Mouse (Mus musculus) kidney, embryonic 15.5 days (tissue): ENCODE data around the gene Usp53. TPM values are rescaled to one million over a fixed set of nuclear protein-coding genes. Genes with fewer than 3 reads are reported as not detected.
A peak's percentile ranks its signal among the peaks of the same experiment; 100 is the strongest.
"Not testable (repeated sequence)": the region's sequence is repeated elsewhere in the genome, so short reads cannot be mapped to it uniquely, and the experiment has no call there.

ENCODE experiments used
- ATAC-seq: fragments of 200-750 bp; cut with Nextera tagmentation; replicated peaks from 2 replicates; pipeline ENCODE4 v1.8.0; 2017; ENCODE audit warnings: moderate TSS enrichment; ENCODE audit not compliant: low FRiP score
- H3K27ac ChIP-seq: fragments of 300-500 bp; sonication (generic); 2 replicates; pipeline ENCODE4 v1.5.1; 2015; ENCODE audit warnings: mild to moderate bottlenecking, inconsistent platforms
- H3K27me3 ChIP-seq: fragments of 300-500 bp; sonication (generic); 2 replicates; pipeline ENCODE4 v1.6.1; 2015; ENCODE audit warnings: inconsistent platforms
- H3K36me3 ChIP-seq: fragments of 300-500 bp; sonication (generic); 2 replicates; pipeline ENCODE4 v1.6.1; 2015; ENCODE audit warnings: inconsistent platforms
- H3K4me1 ChIP-seq: fragments of 300-500 bp; sonication (generic); 2 replicates; pipeline ENCODE4 v1.6.1; 2015; ENCODE audit warnings: inconsistent platforms
- H3K4me2 ChIP-seq: fragments of 300-500 bp; sonication (generic); 2 replicates; pipeline ENCODE4 v1.6.1; 2015; ENCODE audit warnings: moderate library complexity, mild to moderate bottlenecking, inconsistent platforms
- H3K4me3 ChIP-seq: fragments of 300-500 bp; sonication (generic); replicated peaks from 2 replicates; pipeline ENCODE4 v1.5.1; 2015; ENCODE audit warnings: mild to moderate bottlenecking, inconsistent platforms
- H3K9ac ChIP-seq: fragments of 300-500 bp; sonication (generic); 2 replicates; pipeline ENCODE4 v1.6.1; 2015; ENCODE audit warnings: mild to moderate bottlenecking, inconsistent platforms
- H3K9me3 ChIP-seq: fragments of 300-500 bp; sonication (generic); replicated peaks from 2 replicates; pipeline ENCODE4 v1.6.1; 2016; ENCODE audit warnings: inconsistent platforms
- WGBS: fragments of 180-500 bp; shearing (Covaris S2); methylation state at CpG from one replicate; pipeline ENCODE4 v1.1.7; 2015; ENCODE audit warnings: mixed read lengths; 5-methylcytosine and 5-hydroxymethylcytosine counted together
- polyA plus RNA-seq: library from polyadenylated mRNA; unstranded; fragments of >200 nt; fragmentation: Nextera tagmentation; extraction: Ambion mirVana; gene quantifications from 2 replicates; pipeline ENCODE4 v1.2.1, GENCODE M21; 2015

The Usp53 gene
- polyA plus RNA-seq, 1 experiment from 2014 or later = 10.7 TPM

DNA sequence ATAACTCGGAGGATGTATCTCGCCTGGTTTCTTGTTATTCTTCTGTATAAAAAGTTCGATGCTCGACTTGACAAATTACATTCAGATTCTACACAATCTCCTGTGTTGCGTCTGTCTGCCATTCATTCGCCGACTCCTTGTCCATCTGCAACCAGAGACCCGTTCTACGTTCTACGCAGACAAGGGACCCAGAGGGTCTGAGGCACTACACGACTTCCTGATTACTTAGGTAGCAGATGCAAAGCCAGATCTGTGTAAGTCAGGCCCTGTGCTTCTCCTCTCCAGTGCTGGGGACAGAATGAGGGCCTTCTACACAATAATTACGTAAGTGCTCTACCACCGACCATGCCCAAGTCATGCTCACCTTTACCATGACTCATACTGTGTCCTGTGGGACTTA is 47.1 kb downstream of the Usp53 start:
- not testable (repeated sequence) for H3K9me3 ChIP-seq, H3K9ac ChIP-seq, H3K27me3 ChIP-seq, H3K27ac ChIP-seq, H3K4me3 ChIP-seq, H3K4me2 ChIP-seq, H3K4me1 ChIP-seq, ATAC-seq
- H3K36me3 ChIP-seq = peaks cover 24% of the 10 kb centered on the region
- 87% methylated on average over 13 of the region's 13 CpGs for WGBS

DNA sequence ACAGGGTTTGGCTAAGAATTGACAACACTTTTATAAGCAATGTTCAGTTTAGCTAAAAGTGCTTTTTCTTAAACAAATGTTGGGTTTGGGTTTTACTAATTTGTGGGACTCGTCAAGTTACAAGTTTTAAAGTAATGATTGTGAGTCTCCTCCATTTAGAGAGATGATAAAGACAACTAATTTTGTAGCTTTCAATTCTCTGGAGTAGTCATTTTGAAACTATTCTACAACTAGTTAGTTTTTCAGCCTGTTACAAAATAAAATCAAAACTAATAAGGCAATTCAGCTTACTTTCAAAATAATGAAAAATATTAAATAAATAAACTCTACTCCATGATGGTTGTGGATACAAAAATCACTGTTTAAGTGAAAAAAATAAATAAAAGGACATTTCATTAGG is 51.8 kb downstream of the Usp53 start:
- Histone ChIP-seq H3K9ac (no peak overlapping the region), H3K4me2 (no peak overlapping the region), H3K36me3 (peaks cover 38% of the 10 kb centered on the region), H3K27ac (no peak overlapping the region), H3K27me3 (no peaks in the 10 kb centered on the region), H3K4me3 (no peak overlapping the region), H3K9me3 (no peaks in the 10 kb centered on the region), H3K4me1 (no peaks in the 10 kb centered on the region)
- WGBS = 88% methylated on average over 1 of the region's 1 CpGs
- ATAC-seq = no peak

DNA sequence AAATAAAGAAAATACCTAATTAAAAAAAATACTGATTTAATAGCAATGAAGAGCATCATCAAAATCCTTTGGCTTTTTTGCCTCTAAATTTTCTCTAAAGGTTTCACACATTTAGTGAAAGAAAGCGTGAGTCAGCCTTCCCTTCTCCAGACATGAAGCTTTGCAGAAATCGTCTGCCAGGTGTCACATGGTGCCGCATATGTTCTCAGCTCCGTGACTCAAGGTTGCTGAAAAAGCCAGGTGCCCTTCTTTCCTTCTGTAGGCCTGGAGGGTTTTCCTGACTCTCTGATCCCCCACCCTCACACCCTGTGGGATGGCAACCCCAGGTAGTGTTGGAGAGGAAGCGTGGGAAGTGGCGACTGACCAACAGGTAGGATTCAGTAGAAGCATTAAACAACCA is 54.6 kb downstream of the Usp53 start:
- no peak for ATAC-seq
- H3K9ac ChIP-seq = no peak overlapping the region
- peaks cover 40% of the 10 kb centered on the region; the same call in 1 of the 2 replicates for H3K36me3 ChIP-seq
- no peak overlapping the region for H3K4me2 ChIP-seq
- peaks cover 8% of the 10 kb centered on the region; the same call in 1 of the 2 replicates for H3K4me1 ChIP-seq
- 92% methylated on average over 6 of the region's 6 CpGs for whole genome bisulfite sequencing
- no peaks in the 10 kb centered on the region for H3K9me3 ChIP-seq
- no peak overlapping the region for H3K4me3 ChIP-seq
- H3K27ac ChIP-seq = no peak overlapping the region
- H3K27me3 ChIP-seq = no peaks in the 10 kb centered on the region

DNA sequence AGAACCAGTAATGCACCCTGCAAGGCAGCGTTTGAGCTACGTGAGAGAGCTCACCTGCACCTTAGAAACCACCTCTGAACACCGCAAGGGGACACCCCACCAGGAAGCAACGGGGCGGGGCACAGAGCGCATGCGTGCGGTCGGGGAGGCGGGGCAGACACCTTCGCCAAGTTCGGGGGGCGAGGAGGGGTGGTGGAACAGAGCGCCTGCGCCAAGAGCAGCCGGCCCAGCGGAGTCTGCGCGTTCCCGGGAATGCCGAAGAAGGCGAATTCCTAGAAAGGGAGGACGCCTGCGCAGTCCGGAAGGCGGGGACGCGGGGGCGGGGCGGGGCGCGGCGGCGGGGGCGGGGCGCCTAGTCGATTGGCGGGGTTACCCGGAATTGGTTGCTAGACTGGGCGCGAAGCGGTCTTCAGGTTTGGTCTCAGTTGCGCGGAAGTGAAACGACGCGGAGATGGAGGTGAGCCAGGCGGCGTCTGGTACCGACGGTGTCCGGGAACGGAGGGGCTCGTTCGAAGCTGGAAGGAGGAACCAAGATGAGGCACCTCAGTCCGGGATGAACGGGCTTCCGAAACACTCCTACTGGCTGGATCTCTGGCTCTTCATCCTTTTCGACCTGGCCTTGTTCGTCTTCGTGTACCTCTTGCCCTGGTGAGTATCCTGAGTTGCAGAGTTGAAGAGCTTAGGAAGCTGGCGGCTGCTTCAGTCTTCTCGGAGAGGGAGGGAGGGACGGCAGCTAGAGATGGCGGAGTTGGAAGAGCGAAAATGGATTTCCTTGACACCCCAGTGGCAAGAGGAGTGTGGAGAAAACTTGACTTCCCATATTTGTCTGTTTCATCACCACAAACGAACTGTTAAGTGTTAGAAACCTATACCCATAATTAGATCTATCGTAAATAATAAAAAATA is 60.0 kb downstream of the Usp53 start, which contains the start of gene 1810037I17Rik:
Gene 1810037I17Rik (plus strand): TSS at position 195 of the 906 bp plus-strand sequence.
- H3K9ac ChIP-seq = peak within 1 kb of the TSS; percentile 62
- no peaks in the 10 kb centered on the region for H3K9me3 ChIP-seq
- WGBS = under 1% methylated on average over 67 of the region's 68 CpGs
- peak within 1 kb of the TSS; percentile 87 for H3K27ac ChIP-seq
- H3K4me3 ChIP-seq = peak within 1 kb of the TSS; percentile 64
- no peaks in the 10 kb centered on the region for H3K27me3 ChIP-seq
- peak within 1 kb of the TSS; percentile 69 for H3K4me2 ChIP-seq
- peaks cover 14% of the 10 kb centered on the region; the same call in 1 of the 2 replicates for H3K36me3 ChIP-seq
- H3K4me1 ChIP-seq = peaks cover 21% of the 10 kb centered on the region
- ATAC-seq = peak; percentile 99

DNA sequence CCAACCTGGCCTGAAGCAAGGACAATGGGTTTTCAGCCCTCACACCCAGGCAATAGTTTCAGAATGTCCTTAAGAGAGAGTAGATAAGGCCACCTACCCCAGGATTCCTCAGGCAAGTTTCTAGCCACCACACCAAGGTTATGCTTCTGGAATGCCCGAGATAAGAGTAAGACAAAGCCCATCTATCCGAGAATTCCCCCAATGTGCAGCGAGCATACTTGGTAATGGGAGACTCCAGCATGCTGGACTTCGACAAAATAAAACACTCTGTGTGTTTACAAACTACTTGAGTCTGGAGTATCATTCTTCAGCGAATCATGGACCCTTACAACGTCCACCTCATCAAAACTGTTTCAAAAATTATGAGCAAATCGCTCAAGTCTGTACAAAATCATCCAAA is 61.2 kb downstream of the Usp53 start:
- Histone ChIP-seq H3K9ac (no peak overlapping the region), H3K27ac (peak overlapping the region; percentile 3; the same call in 1 of the 2 replicates), H3K4me1 (peaks cover 21% of the 10 kb centered on the region), H3K9me3 (no peaks in the 10 kb centered on the region), H3K4me3 (peak overlapping the region; percentile 64), H3K27me3 (no peaks in the 10 kb centered on the region), H3K36me3 (peaks cover 14% of the 10 kb centered on the region; the same call in 1 of the 2 replicates), H3K4me2 (peak overlapping the region; percentile 69)
- 71% methylated on average over 7 of the region's 7 CpGs for WGBS
- no peak for ATAC-seq

DNA sequence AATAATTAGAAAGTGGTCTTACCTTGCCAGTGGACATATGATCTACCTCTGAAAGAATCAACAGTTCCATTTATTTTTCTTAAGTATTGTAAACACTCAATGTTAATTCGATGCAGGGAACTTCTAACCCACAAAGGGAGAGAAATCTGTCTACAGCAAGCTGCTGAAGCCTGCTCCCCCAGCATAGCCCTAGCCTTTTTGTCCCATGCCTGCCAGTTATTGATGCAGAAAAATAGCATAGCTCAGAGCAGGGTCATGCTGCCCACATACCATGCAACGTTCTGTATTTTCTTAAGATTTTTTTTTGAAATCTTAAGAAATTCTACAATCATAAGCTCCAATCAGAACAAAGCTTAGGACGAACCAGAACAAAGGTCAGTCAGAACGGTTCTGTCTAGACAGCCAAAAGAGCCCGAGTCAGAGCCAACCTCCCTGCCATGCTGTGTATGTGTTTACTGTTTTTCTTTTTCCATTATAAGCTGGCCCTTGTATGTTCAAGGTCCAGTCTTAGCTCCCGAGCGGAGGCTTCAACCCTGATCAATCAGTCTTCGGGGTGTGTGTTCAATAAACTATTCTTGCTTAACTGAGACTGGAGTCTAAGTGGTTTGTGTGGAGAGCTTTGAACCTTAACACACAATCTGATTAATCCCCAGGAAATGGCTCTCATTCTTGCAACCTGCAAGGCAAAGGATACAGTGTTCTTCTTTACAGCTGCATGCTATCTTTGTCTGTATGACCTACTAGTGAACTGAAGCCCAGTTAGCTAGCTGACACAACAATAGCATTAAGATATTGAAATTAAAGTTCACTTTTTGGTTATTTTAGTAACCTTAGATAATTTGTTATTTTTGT is 62.4 kb downstream of the Usp53 start:
- ATAC-seq = no peak
- WGBS = 72% methylated on average over 8 of the region's 8 CpGs
- Histone ChIP-seq H3K4me2 (no peak overlapping the region), H3K27me3 (no peaks in the 10 kb centered on the region), H3K27ac (peak overlapping the region; percentile 20; the same call in 1 of the 2 replicates), H3K9me3 (no peaks in the 10 kb centered on the region), H3K4me1 (peaks cover 21% of the 10 kb centered on the region), H3K4me3 (no peak overlapping the region), H3K36me3 (peaks cover 9% of the 10 kb centered on the region; the same call in 1 of the 2 replicates), H3K9ac (no peak overlapping the region)

DNA sequence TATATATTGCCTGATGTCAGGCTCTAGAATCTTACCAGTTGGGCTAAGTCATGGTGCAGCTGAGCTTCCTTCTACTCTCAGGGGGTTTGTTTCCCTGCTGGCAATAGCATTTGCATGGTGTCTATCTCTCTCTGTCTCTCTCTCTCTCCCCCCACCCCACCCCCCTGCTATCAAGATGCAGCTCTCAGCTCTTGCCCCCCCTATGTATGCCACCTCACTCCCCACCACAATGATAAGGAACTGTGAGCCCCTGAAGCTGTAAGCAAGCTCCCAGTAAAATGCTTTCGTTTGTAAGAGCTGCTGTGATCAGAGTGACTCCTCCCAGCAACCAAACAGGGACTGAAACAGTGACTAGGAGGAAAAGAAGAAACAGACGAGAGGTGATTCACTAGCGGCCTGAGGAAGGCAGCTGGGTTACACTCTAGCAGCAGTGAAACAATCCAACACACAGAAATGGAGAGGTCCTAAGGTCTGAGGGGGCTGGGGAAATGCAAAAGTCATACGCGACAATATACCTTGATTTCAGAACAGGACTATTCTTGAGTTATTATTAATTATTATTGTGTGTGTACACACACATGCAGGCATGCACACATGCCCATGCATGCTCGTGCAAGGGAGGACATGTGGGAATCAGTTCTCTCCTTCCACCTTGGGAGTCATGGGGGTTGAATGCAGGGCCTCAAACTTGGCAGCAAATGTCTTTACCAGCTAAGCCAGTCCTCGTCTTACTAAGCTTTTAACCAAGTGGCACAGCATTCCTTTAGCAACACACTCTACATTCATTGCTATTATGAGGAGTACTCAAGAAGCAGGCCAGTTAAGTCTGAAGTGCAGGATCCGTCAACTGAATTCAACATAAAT is 63.5 kb downstream of the Usp53 start:
- Histone ChIP-seq H3K4me2 (no peak overlapping the region), H3K4me1 (peaks cover 14% of the 10 kb centered on the region), H3K36me3 (no peaks in the 10 kb centered on the region), H3K4me3 (no peak overlapping the region), H3K9me3 (no peaks in the 10 kb centered on the region), H3K27ac (0 out of 2 replicates have a peak overlapping the region, but pooled peaks have one; percentile 20), H3K27me3 (no peaks in the 10 kb centered on the region), H3K9ac (no peak overlapping the region)
- 72% methylated on average over 8 of the region's 8 CpGs for WGBS
- no peak for ATAC-seq

DNA sequence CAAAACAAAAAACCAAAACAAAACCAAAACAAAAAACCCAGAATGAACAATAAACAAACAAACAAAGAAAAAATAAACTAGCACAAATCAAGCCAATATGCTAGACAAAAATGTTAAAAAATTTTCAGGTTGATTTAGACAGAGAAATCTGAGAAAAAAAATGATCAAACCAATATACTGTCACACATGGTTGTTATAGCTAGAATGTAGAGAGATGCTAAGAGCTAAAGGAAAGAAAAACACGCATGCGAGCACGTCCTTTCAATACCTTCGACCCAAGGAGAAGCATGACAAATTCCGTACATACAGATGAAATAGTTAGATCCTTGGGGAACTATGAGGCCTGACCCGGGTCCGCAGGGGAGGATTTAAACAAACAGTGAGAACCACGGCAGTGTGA is 65.0 kb downstream of the Usp53 start, which contains the start of gene Gm10959:
Gene Gm10959 (minus strand): TSS at position 101 of the 400 bp plus-strand sequence.
- no peak within 1 kb of the TSS for H3K9ac ChIP-seq
- H3K27me3 ChIP-seq = no peaks in the 10 kb centered on the region
- 51% methylated on average over 8 of the region's 8 CpGs for WGBS
- no peak for ATAC-seq
- peaks cover 13% of the 10 kb centered on the region for H3K4me1 ChIP-seq
- H3K4me3 ChIP-seq = no peak within 1 kb of the TSS
- H3K4me2 ChIP-seq = no peak within 1 kb of the TSS
- no peaks in the 10 kb centered on the region for H3K9me3 ChIP-seq
- no peak within 1 kb of the TSS for H3K27ac ChIP-seq
- H3K36me3 ChIP-seq = no peaks in the 10 kb centered on the region

DNA sequence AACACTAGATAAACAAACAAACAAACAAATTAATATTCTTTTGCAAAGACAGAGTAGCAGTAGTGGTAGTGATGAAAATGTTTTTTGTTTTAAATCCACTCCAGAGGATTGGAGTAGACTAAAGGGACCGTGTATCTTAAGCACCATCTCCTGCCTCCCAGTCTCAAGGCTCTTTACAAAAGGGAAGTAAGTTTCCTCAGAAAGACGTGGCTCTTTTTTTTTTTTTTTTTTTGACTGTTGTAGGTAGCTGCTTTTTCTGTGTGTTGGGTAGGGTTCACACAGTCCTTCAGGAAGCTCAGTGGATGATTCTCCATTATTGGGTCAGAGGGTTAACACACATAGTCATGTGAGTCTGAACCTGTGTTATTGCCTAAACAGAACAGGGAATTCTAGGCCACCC is 65.6 kb downstream of the Usp53 start:
- no peak overlapping the region for H3K27ac ChIP-seq
- H3K4me3 ChIP-seq = no peak overlapping the region
- 74% methylated on average over 2 of the region's 2 CpGs for WGBS
- H3K4me2 ChIP-seq = no peak overlapping the region
- peaks cover 13% of the 10 kb centered on the region for H3K4me1 ChIP-seq
- no peaks in the 10 kb centered on the region for H3K36me3 ChIP-seq
- ATAC-seq = no peak
- no peaks in the 10 kb centered on the region for H3K27me3 ChIP-seq
- H3K9me3 ChIP-seq = no peaks in the 10 kb centered on the region
- H3K9ac ChIP-seq = no peak overlapping the region

DNA sequence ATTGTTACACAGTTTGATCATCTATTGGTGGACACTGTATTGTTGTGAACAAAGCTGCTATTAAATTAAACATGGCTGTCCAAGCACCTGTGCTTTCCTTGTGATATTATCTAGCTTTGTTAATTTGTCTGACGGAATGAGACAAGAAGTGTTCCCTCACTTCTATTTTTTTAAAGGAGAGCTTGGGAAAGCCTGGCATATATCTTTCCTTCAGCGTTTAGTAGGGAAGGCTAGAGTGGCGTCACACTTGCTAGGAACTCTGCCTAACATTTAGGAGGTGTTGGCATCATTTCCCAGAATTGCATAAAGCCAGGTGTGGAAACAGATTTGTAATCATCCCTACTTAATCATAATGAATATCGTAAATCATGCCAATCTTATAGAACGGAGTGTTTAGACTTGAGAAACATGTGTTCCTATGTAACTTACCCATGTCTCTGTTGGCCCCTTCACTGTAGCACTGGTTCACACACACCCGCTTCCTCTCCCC is 68.1 kb downstream of the Usp53 start:
- no peak overlapping the region for H3K9ac ChIP-seq
- H3K27me3 ChIP-seq = no peaks in the 10 kb centered on the region
- ATAC-seq = no peak
- 84% methylated on average over 6 of the region's 6 CpGs for WGBS
- no peaks in the 10 kb centered on the region for H3K9me3 ChIP-seq
- no peaks in the 10 kb centered on the region for H3K36me3 ChIP-seq
- H3K4me3 ChIP-seq = no peak overlapping the region
- H3K4me1 ChIP-seq = peaks cover 6% of the 10 kb centered on the region
- no peak overlapping the region for H3K27ac ChIP-seq
- no peak overlapping the region for H3K4me2 ChIP-seq

DNA sequence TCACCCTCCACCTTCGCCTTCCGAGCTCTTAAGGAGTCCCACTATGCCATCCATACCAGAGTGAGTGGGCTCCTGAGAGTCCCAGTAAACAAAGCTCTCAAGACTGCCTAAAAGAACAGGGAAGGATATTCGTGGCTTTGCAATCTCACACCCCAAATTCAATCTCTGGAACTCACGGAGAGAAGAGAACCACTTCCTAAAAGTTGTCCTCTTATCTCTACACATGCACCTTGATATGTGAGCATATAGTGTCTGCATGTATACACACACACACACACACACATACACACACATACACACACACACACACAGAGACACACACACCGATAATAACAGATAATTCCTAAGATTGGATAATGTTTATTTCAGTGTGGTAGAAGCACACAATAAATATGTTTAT is 68.8 kb downstream of the Usp53 start:
- H3K4me1 ChIP-seq = peaks cover 2% of the 10 kb centered on the region; the same call in 1 of the 2 replicates
- no peak overlapping the region for H3K9ac ChIP-seq
- H3K27me3 ChIP-seq = no peaks in the 10 kb centered on the region
- no peak overlapping the region for H3K27ac ChIP-seq
- WGBS = 90% methylated on average over 5 of the region's 5 CpGs
- no peak overlapping the region for H3K4me2 ChIP-seq
- H3K4me3 ChIP-seq = no peak overlapping the region
- no peaks in the 10 kb centered on the region for H3K9me3 ChIP-seq
- no peaks in the 10 kb centered on the region for H3K36me3 ChIP-seq
- ATAC-seq = no peak
